Mouse (Mus musculus) brown adipose tissue, adult 24 weeks (tissue): Measurements from ENCODE around the gene Fam229b. TPM values are rescaled to one million over a fixed set of nuclear protein-coding genes. Genes with fewer than 3 reads are reported as not detected.

Experiments
- H3K27ac ChIP-seq: fragments of 200-500 bp; replicated peaks from 2 replicates; pipeline ENCODE4 v1.5.1; 2012; ENCODE audit warnings: low read depth, mild to moderate bottlenecking, low read length
- H3K4me1 ChIP-seq: fragments of 200-500 bp; 2 replicates; pipeline ENCODE4 v1.6.1; 2012; ENCODE audit warnings: low read length, mixed read lengths; ENCODE audit not compliant: control insufficient read depth, insufficient read depth, insufficient read length
- H3K4me3 ChIP-seq: fragments of 200-500 bp; 2 replicates; pipeline ENCODE4 v1.5.1; 2012; ENCODE audit warnings: low read depth, mild to moderate bottlenecking, low read length, moderate library complexity; ENCODE audit not compliant: insufficient read depth
- polyA plus RNA-seq: library from polyadenylated mRNA; stranded (reverse); fragments of >200 nt; gene quantifications from 2 replicates; pipeline ENCODE4 v1.2.4, GENCODE M21; 2012; ENCODE audit not compliant: missing spikeins, insufficient read depth, insufficient read length

Fam229b gene
- polyA plus RNA-seq, 1 experiment, result 14.4 TPM

- Histone ChIP-seq H3K4me1 (no peaks in the 10 kb centered on the region), H3K4me3 (no peak overlapping the region), H3K27ac (no peak overlapping the region)
These were observed 61.7 kb downstream of the Fam229b start for GRCm38 (mm10) chr10:39072048-39072447.

Other genes starting within 250 kb of the Fam229b start
- gene Lama4, start 168.4 kb downstream of the Fam229b start, polyA plus RNA-seq, result 35.4 and 58.9 TPM in 2 replicates
- gene Tube1, start 62 bp upstream of the Fam229b start, polyA plus RNA-seq, result 1.4 TPM in 1 of 2 replicates, not detected in the other
- gene Ccn6, start 29.9 kb upstream of the Fam229b start, polyA plus RNA-seq, result not detected in 2 replicates
- 7.1 and 7.6 TPM in 2 replicates for gene Fyn, start 234.9 kb upstream of the Fam229b start, polyA plus RNA-seq